In genomic region chr17:56034040-56034725, GRCm38 (mm10) we compare ENCODE assay signal across 9 mouse cellular contexts. TPM values are rescaled to one million over a fixed set of nuclear protein-coding genes. Genes with fewer than 3 reads are reported as not detected.
DNase-seq lines count a peak whose midpoint lies in the region; ATAC-seq and TF ChIP-seq lines count a peak whose summit lies in the region.
"Had no signal": no experiment of that assay in that cellular context is flagged by ENCODE, and none has a peak within 500 bp of the region (broad histone marks: within the 10 kb centered on the region; RNA-seq: fewer than 3 reads in every experiment).

No protein-coding gene starts in this region.

- no peak for TF ChIP-seq POLR2A in cerebellum, adult 2 months (IDR thresholded peaks at IDR 0.05; ENCODE audit: borderline replicate concordance, insufficient read depth, low read length)

- H3K4me2 ChIP-seq in heart, embryonic 11.5 days = peak overlapping the region; percentile 82; the same call in 1 of the 2 replicates
- no peak overlapping the region for H3K4me2 ChIP-seq in midbrain, embryonic 13.5 days (replicated peaks)

- H3K27ac ChIP-seq in cerebellum, adult 2 months (ENCODE audit: insufficient read depth, low read length) = no peak overlapping the region
- H3K27ac ChIP-seq in heart, embryonic 11.5 days (ENCODE audit: low read depth, low read length) = no peak overlapping the region
- no peak overlapping the region for H3K27ac ChIP-seq in midbrain, embryonic 13.5 days

- H3K4me1 ChIP-seq in cerebellum, adult 2 months (ENCODE audit: control insufficient read depth, insufficient read depth, low read length) = peaks cover 35% of the 10 kb centered on the region
- peaks cover 80% of the 10 kb centered on the region for H3K4me1 ChIP-seq in megakaryocyte, embryonic 14.5 days
- H3K4me1 ChIP-seq in heart, embryonic 11.5 days (ENCODE audit: control insufficient read depth, insufficient read depth, low read length) = peaks cover 24% of the 10 kb centered on the region
- peaks cover 49% of the 10 kb centered on the region for H3K4me1 ChIP-seq in midbrain, embryonic 13.5 days (replicated peaks)

- H3K36me3 ChIP-seq in megakaryocyte, embryonic 14.5 days (replicated peaks; ENCODE audit: low read length) = peaks cover 53% of the 10 kb centered on the region
- H3K36me3 ChIP-seq in heart, embryonic 11.5 days (ENCODE audit: control insufficient read depth, insufficient read depth, low read length) = peaks cover 6% of the 10 kb centered on the region
- peaks cover 44% of the 10 kb centered on the region for H3K36me3 ChIP-seq in midbrain, embryonic 13.5 days

- no peak overlapping the region for H3K4me3 ChIP-seq in cerebellum, adult 2 months (replicated peaks; ENCODE audit: insufficient read depth, low read depth, low read length)
- peak overlapping the region; percentile 99 for H3K4me3 ChIP-seq in megakaryocyte, embryonic 14.5 days (replicated peaks)
- no peak overlapping the region for H3K4me3 ChIP-seq in heart, embryonic 11.5 days (ENCODE audit: low read depth, low read length)
- H3K4me3 ChIP-seq in midbrain, embryonic 13.5 days (replicated peaks) = no peak overlapping the region

- H3K9ac ChIP-seq in heart, embryonic 11.5 days (ENCODE audit: low read depth, low read length) = no peak overlapping the region
- H3K9ac ChIP-seq in midbrain, embryonic 13.5 days (replicated peaks) = peak overlapping the region; percentile 90; the same call in 1 of the 2 replicates

- ATAC-seq in megakaryocyte, adult 5-6 weeks (ENCODE audit: poor library complexity, severe bottlenecking) = no peak
- ATAC-seq in heart, embryonic 11.5 days (replicated peaks; ENCODE audit: insufficient number of reproducible peaks, low FRiP score, low TSS enrichment) = no peak
- no peak for ATAC-seq in midbrain, embryonic 13.5 days

- H3K27me3 ChIP-seq in cerebellum, adult 2 months (ENCODE audit: control insufficient read depth, insufficient read depth, low read length) = no peaks in the 10 kb centered on the region
- H3K27me3 ChIP-seq in megakaryocyte, embryonic 14.5 days (replicated peaks) = no peaks in the 10 kb centered on the region
- no peaks in the 10 kb centered on the region for H3K27me3 ChIP-seq in heart, embryonic 11.5 days (ENCODE audit: control insufficient read depth, insufficient read depth, low read length)
- H3K27me3 ChIP-seq in midbrain, embryonic 13.5 days = no peaks in the 10 kb centered on the region

- 76% methylated on average over 7 of the region's 7 CpGs for WGBS in cerebellum, adult 2 months
- WGBS in heart, embryonic 11.5 days (ENCODE audit: insufficient replicate concordance) = 81% methylated on average over 7 of the region's 7 CpGs
- WGBS in midbrain, embryonic 13.5 days = 92% methylated on average over 7 of the region's 7 CpGs

- no peak for TF ChIP-seq CTCF in cerebellum, adult 2 months (IDR thresholded peaks at IDR 0.05; ENCODE audit: borderline replicate concordance, insufficient read depth, low read depth, low read length)

- no peaks in the 10 kb centered on the region for H3K9me3 ChIP-seq in megakaryocyte, embryonic 14.5 days
- H3K9me3 ChIP-seq in heart, embryonic 11.5 days (replicated peaks; ENCODE audit: control insufficient read depth, low read length) = no peaks in the 10 kb centered on the region
- no peaks in the 10 kb centered on the region for H3K9me3 ChIP-seq in midbrain, embryonic 13.5 days

- DNase-seq in cerebellum, adult 11-12 months = peak; percentile 27
- DNase-seq in cerebellum, adult 2 months = no peak
- no peak for DNase-seq in adrenal gland, postnatal 25 days
- no peak for DNase-seq in thymus, postnatal 14 days
- DNase-seq: right cerebral cortex, adult 18-20 months had no signal

RNA-seq across cellular contexts. Expression of gene Sh3gl1, which starts 2.3 kb away (rescaled TPM):
- 69.5 and 82.5 TPM in 2 replicates for polyA plus RNA-seq in cerebellum, adult 2 months (2012; rRNA removed)
- 115 and 286 TPM in 2 replicates for polyA plus RNA-seq in megakaryocyte, embryonic 14.5 days (2012; ENCODE audit: insufficient read depth, low replicate concordance)
- 21.7 and 22.3 TPM in 2 replicates for total RNA-seq in megakaryocyte, adult 5-6 weeks (2015)
- total RNA-seq in megakaryocyte, adult 5-6 weeks (2017) = 28.4 and 35.0 TPM in 2 replicates
- polyA plus RNA-seq in heart, embryonic 11.5 days (2014; fragmentation: Nextera tagmentation; extraction: Ambion mirVana) = 89.9 and 90.6 TPM in 2 replicates
- 113 and 123 TPM in 2 replicates for polyA plus RNA-seq in midbrain, embryonic 13.5 days (2015; fragmentation: Nextera tagmentation; extraction: Ambion mirVana)
- total RNA-seq in adrenal gland, postnatal 25 days (2021) = 51.5 and 57.1 TPM in 2 replicates

RNA-seq across cellular contexts. Expression of gene Chaf1a, which starts 6.1 kb away (rescaled TPM):
- 2.9 and 3.3 TPM in 2 replicates for polyA plus RNA-seq in cerebellum, adult 2 months (2012; rRNA removed)
- polyA plus RNA-seq in megakaryocyte, embryonic 14.5 days (2012; ENCODE audit: insufficient read depth, low replicate concordance) = 17.0 and 33.8 TPM in 2 replicates
- total RNA-seq in megakaryocyte, adult 5-6 weeks (2015) = 8.1 and 9.6 TPM in 2 replicates
- 18.3 and 22.2 TPM in 2 replicates for total RNA-seq in megakaryocyte, adult 5-6 weeks (2017)
- polyA plus RNA-seq in heart, embryonic 11.5 days (2014; fragmentation: Nextera tagmentation; extraction: Ambion mirVana) = 13.4 and 13.5 TPM in 2 replicates
- 10.1 and 11.0 TPM in 2 replicates for polyA plus RNA-seq in midbrain, embryonic 13.5 days (2015; fragmentation: Nextera tagmentation; extraction: Ambion mirVana)
- total RNA-seq in adrenal gland, postnatal 25 days (2021) = 8.2 and 9.8 TPM in 2 replicates

RNA-seq across cellular contexts. Expression of gene Mpnd, which starts 28.7 kb away (rescaled TPM):
- polyA plus RNA-seq in cerebellum, adult 2 months (2012; rRNA removed) = 183 and 193 TPM in 2 replicates
- 4.4 and 22.7 TPM in 2 replicates for polyA plus RNA-seq in megakaryocyte, embryonic 14.5 days (2012; ENCODE audit: insufficient read depth, low replicate concordance)
- total RNA-seq in megakaryocyte, adult 5-6 weeks (2015) = 23.2 and 28.6 TPM in 2 replicates
- 95.5 and 112 TPM in 2 replicates for total RNA-seq in megakaryocyte, adult 5-6 weeks (2017)
- polyA plus RNA-seq in heart, embryonic 11.5 days (2014; fragmentation: Nextera tagmentation; extraction: Ambion mirVana) = 67.6 and 68.3 TPM in 2 replicates
- 159 and 182 TPM in 2 replicates for polyA plus RNA-seq in midbrain, embryonic 13.5 days (2015; fragmentation: Nextera tagmentation; extraction: Ambion mirVana)
- total RNA-seq in adrenal gland, postnatal 25 days (2021) = 119 and 129 TPM in 2 replicates

RNA-seq across cellular contexts. Expression of gene Stap2, which starts 28.8 kb away (rescaled TPM):
- polyA plus RNA-seq in cerebellum, adult 2 months (2012; rRNA removed) = 51.8 and 64.1 TPM in 2 replicates
- polyA plus RNA-seq in megakaryocyte, embryonic 14.5 days (2012; ENCODE audit: insufficient read depth, low replicate concordance) = 0.21 TPM in 1 of 2 replicates, not detected in the other
- 0.25 and 0.62 TPM in 2 replicates for total RNA-seq in megakaryocyte, adult 5-6 weeks (2015)
- 0.22 and 0.24 TPM in 2 replicates for total RNA-seq in megakaryocyte, adult 5-6 weeks (2017)
- 7.2 and 8.1 TPM in 2 replicates for polyA plus RNA-seq in heart, embryonic 11.5 days (2014; fragmentation: Nextera tagmentation; extraction: Ambion mirVana)
- 4.6 and 5.0 TPM in 2 replicates for polyA plus RNA-seq in midbrain, embryonic 13.5 days (2015; fragmentation: Nextera tagmentation; extraction: Ambion mirVana)
- 7.7 and 8.3 TPM in 2 replicates for total RNA-seq in adrenal gland, postnatal 25 days (2021)

RNA-seq across cellular contexts. Expression of gene Ubxn6, which starts 40.6 kb away (rescaled TPM):
- 114 TPM in 2 replicates for polyA plus RNA-seq in cerebellum, adult 2 months (2012; rRNA removed)
- 75.0 and 97.7 TPM in 2 replicates for polyA plus RNA-seq in megakaryocyte, embryonic 14.5 days (2012; ENCODE audit: insufficient read depth, low replicate concordance)
- total RNA-seq in megakaryocyte, adult 5-6 weeks (2015) = 12.9 and 13.2 TPM in 2 replicates
- 17.0 and 30.7 TPM in 2 replicates for total RNA-seq in megakaryocyte, adult 5-6 weeks (2017)
- polyA plus RNA-seq in heart, embryonic 11.5 days (2014; fragmentation: Nextera tagmentation; extraction: Ambion mirVana) = 37.3 and 39.4 TPM in 2 replicates
- 73.7 and 78.6 TPM in 2 replicates for polyA plus RNA-seq in midbrain, embryonic 13.5 days (2015; fragmentation: Nextera tagmentation; extraction: Ambion mirVana)
- total RNA-seq in adrenal gland, postnatal 25 days (2021) = 81.2 and 96.8 TPM in 2 replicates
